Mouse (Mus musculus): Measurements from ENCODE around the gene Palld.

DNA sequence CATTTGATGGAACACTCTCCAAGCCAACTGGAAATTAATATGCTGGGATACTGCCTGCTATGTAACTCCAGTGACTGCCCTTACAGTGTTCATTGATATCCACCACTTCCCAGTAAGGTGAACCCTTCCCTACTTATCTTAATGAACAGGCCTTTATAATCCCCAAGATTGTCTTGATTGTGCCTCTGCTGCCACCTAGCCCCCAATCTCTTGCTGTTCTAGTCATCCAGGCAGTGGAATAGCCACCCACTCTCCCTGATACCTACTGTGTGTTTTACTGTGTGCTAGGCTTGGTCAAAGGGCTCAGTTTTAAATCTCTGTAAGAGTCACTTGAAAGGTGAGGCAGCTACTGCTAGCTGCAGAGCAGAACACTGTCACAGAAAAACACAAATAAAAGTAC is 216.2 kb downstream of the Palld start:
- no peak for TF ChIP-seq GATA1 (IDR thresholded peaks at IDR 0.05; ENCODE audit: low read length)
- no peak for TF ChIP-seq TAL1 (IDR thresholded peaks at IDR 0.05; ENCODE audit: low read length)
